Mouse (Mus musculus): Measurements from ENCODE around the gene Tbx21.

Gene Tbx21

DNA sequence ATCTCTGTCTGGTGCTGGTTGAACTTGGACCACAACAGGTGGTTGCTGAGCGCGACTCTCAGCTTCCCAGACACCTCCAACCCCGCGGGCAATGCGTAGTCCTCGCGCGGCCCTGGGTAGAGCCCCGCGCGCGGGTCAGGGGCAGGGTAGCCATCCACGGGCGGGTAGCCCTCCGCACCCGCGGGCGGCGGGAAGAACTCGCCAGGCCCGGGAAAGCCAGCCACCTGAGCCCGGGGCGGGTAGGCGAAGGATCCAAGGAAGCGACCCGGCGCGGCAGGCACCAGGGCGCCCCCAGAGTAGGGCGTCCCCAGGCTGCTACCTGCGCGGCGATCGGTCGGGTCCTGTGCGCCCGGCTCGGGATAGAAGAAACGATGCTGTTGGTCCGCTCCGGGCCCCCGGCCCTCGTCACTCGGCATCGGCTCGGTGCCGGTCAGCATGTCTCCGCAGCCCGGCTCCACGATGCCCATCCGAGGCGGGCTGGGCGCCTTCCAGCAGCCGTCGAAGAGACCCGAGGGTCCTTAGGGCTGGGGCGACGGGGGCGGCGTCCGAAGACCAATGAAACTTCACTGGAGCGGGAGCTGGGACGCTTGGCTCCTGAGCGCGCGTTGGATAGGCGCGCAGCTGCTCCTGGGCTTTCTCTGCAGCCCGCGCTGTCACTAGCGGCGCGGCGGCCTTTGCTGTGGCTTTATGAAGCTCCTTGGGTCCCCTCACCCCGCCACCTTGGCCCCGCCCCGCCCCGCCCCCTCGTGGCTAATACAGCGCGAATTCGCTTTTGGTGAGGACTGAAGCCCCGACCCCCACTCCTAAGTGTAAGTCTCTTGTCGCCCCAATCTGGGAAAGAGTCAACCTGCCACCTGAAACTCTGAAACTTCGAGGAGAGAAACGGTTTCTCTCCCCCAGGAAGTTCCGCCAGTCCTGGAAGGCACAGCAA is at the start of gene Tbx21:
Tbx21 (minus strand) TSS at position 661 of the 931 bp plus-strand sequence.
- DNase-seq = peak in 1 of 2 experiments; percentile 46

DNA sequence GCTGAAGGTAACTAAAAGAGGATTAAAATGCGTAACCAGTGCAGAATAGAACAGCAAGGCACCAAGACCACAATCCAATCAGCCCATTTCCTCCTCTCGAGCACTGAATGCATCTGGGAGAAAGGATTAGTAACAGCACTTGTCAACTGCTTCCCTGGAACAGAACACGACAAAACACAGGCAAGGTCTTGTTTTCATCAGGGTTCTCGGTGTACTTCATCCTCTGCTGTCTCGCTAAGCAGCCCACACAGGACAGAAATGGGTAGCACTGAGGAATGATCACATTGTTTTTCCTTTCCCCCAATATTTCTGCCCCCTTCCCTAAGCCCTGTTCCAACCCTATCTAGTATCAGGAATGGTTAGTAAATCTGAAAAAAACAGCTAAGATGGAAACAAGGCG is 45.2 kb upstream of the Tbx21 start:
- no peak for DNase-seq

- DNase-seq = no peak
These were observed 41.9 kb upstream of the Tbx21 start for GRCm38 (mm10) chr11:97156999-97157398.

DNA sequence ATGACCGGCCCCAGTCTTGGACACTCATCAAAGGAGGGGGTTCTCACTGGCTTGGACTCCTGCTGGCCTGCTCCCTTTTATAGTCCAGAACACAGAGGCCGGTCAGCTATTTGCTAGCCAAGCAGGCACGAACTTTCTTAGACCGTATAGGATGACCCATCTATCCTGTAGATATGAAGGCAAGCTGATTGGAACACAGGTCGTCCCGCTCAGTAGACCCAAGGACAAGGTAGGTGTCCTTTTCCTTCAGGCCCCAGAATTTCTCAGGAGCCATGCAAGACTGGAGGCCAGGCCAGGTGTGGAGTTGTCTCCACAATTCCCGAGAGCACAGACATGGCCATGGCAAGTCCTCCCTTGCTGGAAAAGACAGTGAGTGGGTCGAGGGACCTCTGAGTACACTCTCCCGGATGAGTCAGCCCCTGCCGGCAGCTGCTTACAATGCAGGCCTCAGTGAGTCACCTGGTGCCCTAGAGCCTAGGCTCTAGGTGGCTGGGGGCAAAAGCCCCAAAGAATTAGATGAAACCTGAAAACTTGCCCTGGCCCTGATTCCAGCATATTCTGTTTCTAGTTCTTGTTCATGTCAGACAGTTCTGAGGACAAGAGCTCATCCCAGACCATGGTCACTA is 37.6 kb upstream of the Tbx21 start:
- DNase-seq = peak; percentile 58 to 63

DNA sequence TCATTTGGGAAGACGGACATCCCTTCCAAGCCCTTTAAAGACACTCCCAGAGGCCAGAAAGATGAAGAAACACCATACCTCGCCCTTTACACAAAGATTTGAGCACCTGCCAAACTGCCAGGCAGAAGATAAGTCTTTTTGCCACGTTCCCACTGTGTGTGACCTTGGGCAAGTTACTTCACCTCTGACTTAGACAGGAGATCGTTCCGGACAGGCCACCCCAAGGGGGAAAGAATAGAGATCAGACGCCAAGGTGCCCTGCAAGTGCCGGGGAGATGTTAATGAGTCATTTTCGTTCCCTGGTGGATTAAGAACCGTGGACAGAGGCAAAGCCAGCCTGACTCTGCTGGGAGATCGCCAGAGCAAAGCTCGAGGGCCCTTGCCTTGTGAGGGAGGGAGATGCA is 36.9 kb upstream of the Tbx21 start:
- DNase-seq = peak; percentile 66 to 73

GRCm38 (mm10) chr11:97151343-97151801 is 36.2 kb upstream of the Tbx21 start, which contains the start of gene Tbkbp1:
Tbkbp1 (minus strand) TSS chr11:97151495.
- peak; percentile 89 to 91 for DNase-seq

DNA sequence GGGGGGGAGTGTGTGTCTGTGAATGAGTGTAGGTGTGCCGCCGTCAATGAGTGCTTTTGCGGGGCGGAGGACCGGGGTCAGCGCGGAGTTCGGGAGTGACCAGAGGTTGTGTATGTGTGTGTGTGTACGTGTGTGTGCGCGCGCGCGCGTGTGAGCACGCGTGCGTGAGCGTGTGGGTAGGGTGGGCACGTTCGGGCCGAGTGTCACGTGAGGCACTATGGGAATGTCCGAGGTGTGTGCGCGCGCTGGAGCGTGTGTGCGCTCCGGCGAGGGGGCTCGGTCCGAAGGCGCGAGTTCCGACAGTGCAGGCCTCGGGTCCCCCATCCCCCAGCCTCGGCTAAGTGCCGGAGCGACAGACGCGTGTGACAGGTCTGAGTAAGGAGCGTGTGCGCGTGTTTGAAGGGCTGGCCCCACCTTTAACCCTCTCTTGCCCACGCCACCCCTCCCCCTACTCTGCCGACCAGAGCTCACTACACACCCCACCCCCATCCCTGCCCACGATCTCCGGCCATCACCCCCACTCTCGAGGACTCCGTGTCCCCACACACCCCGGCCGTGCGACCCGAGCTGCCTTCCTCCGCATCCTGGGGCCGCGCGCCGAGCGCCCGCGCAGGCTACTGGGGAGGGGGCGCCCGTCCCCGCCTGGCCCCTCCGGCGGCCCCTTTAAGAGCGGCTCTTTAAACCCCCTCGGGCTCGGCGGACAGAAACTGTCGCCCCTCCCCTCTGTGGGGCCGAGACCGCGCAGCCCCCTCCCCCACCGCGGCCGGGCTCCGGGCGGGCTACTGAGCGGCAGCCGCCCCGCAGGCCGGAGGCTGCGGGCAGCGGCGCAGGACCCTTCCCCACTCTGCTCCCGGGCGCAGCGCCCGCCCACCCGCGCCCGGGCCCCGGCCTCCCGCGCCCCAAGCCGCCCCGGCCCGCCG is 35.5 kb upstream of the Tbx21 start:
- peak; percentile 96 for DNase-seq

DNA sequence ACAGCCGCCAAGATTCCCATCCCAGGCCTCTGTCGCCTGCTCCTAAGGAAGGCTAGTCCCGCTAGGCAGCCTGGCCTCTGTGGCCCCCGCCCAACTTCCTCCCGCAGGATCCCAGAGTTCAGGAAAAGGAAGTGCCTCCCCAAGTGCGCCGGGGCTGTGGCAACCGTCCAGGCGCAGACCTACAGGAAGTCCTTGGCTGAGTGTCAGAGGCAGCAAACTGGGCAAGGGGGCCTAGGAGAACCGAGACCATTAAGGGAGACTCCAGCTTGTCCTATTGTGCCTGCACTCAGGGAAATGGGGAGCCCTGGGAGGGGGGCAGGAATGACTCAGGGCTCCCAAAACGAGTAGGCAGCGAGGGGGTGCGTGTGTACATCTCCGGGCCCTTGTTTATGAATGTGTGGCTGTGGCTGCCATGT is 34.9 kb upstream of the Tbx21 start:
- peak; percentile 82 to 86 for DNase-seq

DNA sequence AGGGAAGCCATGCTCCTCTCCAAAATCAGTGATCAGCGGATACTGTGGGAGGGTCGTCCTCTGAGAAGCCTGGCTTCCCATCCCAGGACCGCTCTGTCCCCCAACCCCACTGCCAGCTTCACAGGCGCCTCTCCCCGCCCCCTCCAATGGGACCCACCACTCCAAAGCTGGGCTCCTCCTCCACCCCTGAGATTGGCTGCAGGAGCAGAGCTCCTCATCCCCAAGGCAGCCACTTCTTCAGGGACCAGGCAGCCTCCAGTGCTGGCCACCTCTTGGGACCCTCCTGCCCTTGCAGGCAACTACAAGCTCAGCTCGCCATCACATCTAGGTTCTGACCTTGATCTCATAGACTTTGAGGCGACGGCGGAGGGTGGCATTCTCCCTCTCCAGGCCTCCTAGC is 33.9 kb upstream of the Tbx21 start:
- DNase-seq = no peak

GRCm38 (mm10) chr11:97148591-97148990 is 33.5 kb upstream of the Tbx21 start:
- DNase-seq = no peak

GRCm38 (mm10) chr11:97147333-97147732 is 32.2 kb upstream of the Tbx21 start:
- DNase-seq = no peak

DNA sequence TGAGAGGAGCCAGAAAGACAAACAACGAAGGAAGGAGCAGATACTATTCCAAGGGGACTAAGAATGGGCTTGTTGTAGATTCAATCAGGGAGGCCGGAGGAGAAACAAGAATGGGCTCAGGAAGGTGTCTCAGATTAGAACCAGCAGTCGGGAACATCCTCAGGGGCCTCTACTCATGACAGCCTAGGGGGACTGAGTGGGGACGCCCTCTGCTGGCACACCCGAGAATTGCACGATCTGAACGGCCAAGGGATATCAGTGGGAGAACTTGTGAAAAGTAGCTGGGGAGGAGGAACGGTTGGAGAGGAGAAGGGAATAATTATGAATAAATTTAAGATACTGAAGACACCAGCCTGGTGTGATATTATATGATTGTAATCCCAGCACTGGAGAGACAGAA is 31.6 kb upstream of the Tbx21 start:
- peak; percentile 85 to 89 for DNase-seq

DNA sequence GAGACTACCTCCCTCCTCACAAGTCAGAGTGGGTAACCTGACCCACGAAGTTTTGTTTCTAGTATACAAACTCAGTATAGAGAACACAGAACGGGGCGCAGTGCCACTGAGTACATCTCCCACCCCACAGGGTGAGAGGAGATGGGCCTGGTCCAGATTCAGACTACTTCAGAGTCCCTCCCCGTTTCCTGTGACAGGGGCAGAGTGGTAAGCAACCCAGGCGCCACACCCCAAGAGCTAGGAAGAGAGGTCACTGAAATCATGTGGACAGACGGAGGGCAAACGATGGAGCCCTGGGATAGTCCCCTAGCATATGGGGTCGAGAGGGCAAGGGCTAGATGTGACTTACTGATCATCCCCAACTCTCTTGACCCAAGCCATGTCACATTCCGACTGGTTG is 30.8 kb upstream of the Tbx21 start:
- no peak for DNase-seq

GRCm38 (mm10) chr11:97145320-97145719 is 30.2 kb upstream of the Tbx21 start:
- no peak for DNase-seq

DNA sequence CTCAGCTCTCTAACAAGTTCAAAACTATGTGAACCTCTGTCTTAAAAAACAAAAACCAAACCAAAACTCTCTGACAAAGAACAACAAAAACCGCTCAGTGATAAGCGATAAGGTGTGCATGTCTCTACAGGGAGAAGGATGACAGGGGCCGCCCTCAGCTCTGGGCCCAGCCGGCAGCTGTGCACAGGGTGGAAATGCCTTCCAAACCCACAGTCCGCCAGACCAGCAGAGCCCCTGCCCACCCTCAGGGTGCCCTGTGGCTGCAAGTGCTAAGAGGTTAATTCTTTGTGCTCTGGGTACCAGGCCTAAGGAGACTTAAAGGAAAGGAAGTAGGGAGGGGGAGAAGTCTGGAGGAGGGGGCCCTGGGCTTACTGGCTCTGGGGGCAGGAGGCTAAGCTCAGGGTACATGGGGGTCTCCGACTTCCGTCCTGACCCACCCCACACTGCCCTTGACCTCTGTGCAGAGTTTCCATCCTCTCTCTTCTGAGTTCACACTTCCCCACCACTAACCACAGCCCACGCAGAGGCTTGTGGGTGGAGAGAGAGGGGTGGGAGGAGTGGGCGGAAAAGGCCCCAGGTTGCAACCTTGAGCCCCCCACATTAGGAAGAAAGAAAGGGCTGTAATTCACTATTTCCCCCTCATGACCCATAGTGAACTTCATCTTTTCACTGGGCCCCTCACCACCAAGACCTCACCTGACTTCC is 28.2 kb upstream of the Tbx21 start:
- DNase-seq = no peak

GRCm38 (mm10) chr11:97142159-97142608 is 27.1 kb upstream of the Tbx21 start:
- no peak for DNase-seq

DNA sequence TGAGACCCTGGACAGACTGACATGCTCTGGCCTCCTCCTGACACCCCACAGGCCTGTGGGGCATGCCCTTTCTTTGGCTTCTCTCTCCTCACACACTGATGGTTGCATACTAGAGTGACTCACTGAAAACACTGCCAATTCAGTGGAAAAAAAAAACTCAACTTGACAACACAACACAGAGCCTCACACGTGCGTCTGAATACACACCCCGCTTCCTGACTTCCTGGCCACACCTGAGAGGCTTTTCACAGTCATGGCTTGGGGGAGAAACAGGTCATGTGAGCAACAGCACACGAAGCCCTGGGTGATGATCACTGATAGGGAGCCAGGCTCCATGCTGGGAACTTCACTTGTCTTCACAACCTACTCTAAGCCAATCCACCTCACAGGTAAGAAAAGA is 25.7 kb upstream of the Tbx21 start:
- no peak for DNase-seq

GRCm38 (mm10) chr11:97139256-97139655 is 24.1 kb upstream of the Tbx21 start:
- no peak for DNase-seq

DNA sequence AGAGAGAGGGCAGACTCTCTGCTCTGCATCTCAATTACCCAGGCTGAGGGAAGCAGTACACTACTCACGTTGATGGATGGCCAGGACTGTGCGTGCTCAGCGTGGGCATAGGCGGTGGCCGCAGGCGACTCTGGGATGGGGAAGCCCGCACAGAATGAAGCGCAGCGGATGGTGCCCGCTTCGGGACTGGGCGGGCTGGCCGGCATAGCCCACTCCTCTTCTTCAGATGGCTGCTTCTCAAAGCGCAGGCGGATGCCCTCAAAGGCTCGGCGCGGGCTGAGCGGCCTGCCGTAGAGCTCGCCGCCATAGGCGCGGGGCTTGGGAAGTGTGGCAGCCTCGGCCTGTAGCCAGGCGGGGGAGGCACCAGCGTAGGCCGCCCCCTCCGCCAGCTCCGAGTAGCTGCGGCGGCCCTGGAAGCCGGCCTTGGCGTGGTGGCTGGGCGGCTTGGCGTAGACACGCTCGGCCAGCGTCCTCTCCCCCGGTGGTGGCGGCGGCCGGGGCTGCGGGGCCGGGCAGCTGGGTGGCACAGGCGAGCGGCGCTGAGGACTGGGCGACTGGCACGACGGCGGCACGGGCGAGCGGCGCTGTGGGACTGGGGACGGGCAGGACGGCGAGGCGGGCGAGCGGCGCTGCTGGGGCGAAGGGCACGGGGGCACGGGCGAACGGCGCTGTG is 23.6 kb upstream of the Tbx21 start:
- peak; percentile 80 to 84 for DNase-seq

GRCm38 (mm10) chr11:97133270-97133669 is 18.1 kb upstream of the Tbx21 start:
- DNase-seq = no peak

DNA sequence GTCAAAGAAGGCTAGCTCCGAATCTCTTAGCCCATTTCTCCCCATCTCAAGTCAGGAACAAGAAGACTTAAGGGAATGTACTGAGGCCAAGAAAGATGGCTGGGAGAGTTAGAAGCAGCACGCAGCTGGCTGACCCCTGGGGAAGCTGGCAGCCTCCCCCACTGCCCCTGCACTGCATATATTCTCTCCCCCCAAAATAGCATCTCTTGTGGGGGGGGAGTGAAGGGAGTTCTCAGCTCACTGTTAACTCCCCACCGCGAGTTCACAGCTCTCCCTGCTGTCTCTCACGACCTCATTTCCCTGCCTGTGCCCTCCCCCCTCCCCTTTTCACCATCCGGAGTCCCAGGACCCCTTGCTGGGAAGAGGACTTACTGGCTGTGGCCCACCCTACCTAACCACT is 17.1 kb upstream of the Tbx21 start:
- DNase-seq = no peak

Measured in cerebellum, postnatal 10 days (tissue).